Mouse (Mus musculus) forebrain, embryonic 10.5 days (tissue): ENCODE data around the gene Rerg. TPM values are rescaled to one million over a fixed set of nuclear protein-coding genes. Genes with fewer than 3 reads are reported as not detected.
"Not testable (repeated sequence)": the region's sequence is repeated elsewhere in the genome, so short reads cannot be mapped to it uniquely, and the experiment has no call there.

ENCODE experiments used
- DNase-seq: peaks from one replicate; pipeline ENCODE4 v3.0.0-alpha.2; 2017; ENCODE audit warnings: low spot score; ENCODE audit errors: extremely low spot score
- H3K27ac ChIP-seq: fragments of 300-500 bp; sonication (generic); 2 replicates; pipeline ENCODE4 v1.5.1; 2016; ENCODE audit warnings: mild to moderate bottlenecking
- H3K27me3 ChIP-seq: fragments of 300-500 bp; sonication (generic); 2 replicates; pipeline ENCODE4 v1.6.1; 2016; ENCODE audit warnings: mild to moderate bottlenecking; ENCODE audit not compliant: poor library complexity, severe bottlenecking
- H3K36me3 ChIP-seq: fragments of 300-500 bp; sonication (generic); replicated peaks from 2 replicates; pipeline ENCODE4 v1.6.1; 2016; ENCODE audit warnings: mild to moderate bottlenecking, moderate library complexity
- H3K4me1 ChIP-seq: fragments of 300-500 bp; sonication (generic); 2 replicates; pipeline ENCODE4 v1.6.1; 2016
- H3K4me3 ChIP-seq: fragments of 300-500 bp; sonication (generic); 2 replicates; pipeline ENCODE4 v1.5.1; 2016; ENCODE audit warnings: mild to moderate bottlenecking, moderate library complexity
- H3K9me3 ChIP-seq: fragments of 300-500 bp; sonication (generic); 2 replicates; pipeline ENCODE4 v1.6.1; 2016; ENCODE audit warnings: mild to moderate bottlenecking, moderate library complexity
- WGBS: fragments of 180-500 bp; shearing (Covaris S2); methylation state at CpG from one replicate; pipeline ENCODE4 v1.1.7; 2016; 5-methylcytosine and 5-hydroxymethylcytosine counted together
- polyA plus RNA-seq: library from polyadenylated mRNA; unstranded; fragments of >200 nt; fragmentation: Nextera tagmentation; extraction: Ambion mirVana; gene quantifications from 2 replicates; pipeline ENCODE4 v1.2.1, GENCODE M21; 2016

The Rerg gene
- polyA plus RNA-seq, 1 experiment from 2014 or later: 1.1 TPM

GRCm38 (mm10) chr6:137047036-137047435 lies 123.3 kb downstream of the Rerg start:
- Histone ChIP-seq H3K36me3 (no peaks in the 10 kb centered on the region), H3K4me3 (no peak overlapping the region), H3K9me3 (peaks cover 9% of the 10 kb centered on the region), H3K27ac (no peak overlapping the region), H3K4me1 (no peaks in the 10 kb centered on the region), H3K27me3 (no peaks in the 10 kb centered on the region)
- 90% methylated on average over 11 of the region's 11 CpGs for WGBS
- no peak for DNase-seq

- no peak overlapping the region for H3K4me3 ChIP-seq
- H3K27me3 ChIP-seq: no peaks in the 10 kb centered on the region
- no peaks in the 10 kb centered on the region for H3K36me3 ChIP-seq
- no peak for DNase-seq
- no peaks in the 10 kb centered on the region for H3K4me1 ChIP-seq
- 87% methylated on average over 9 of the region's 9 CpGs for WGBS
- H3K9me3 ChIP-seq: peaks cover 9% of the 10 kb centered on the region
- H3K27ac ChIP-seq: no peak overlapping the region
These were observed 125.2 kb downstream of the Rerg start for GRCm38 (mm10) chr6:137045011-137045504.

GRCm38 (mm10) chr6:137035611-137036395 lies 134.5 kb downstream of the Rerg start:
- not testable (repeated sequence) for H3K4me1 ChIP-seq, H3K27me3 ChIP-seq, DNase-seq, H3K36me3 ChIP-seq, H3K4me3 ChIP-seq, H3K27ac ChIP-seq, H3K9me3 ChIP-seq
- 93% methylated on average over 8 of the region's 8 CpGs for WGBS

- H3K4me1 ChIP-seq: no peaks in the 10 kb centered on the region
- WGBS: 85% methylated on average over 6 of the region's 6 CpGs
- no peak overlapping the region for H3K4me3 ChIP-seq
- H3K36me3 ChIP-seq: no peaks in the 10 kb centered on the region
- no peaks in the 10 kb centered on the region for H3K9me3 ChIP-seq
- H3K27me3 ChIP-seq: no peaks in the 10 kb centered on the region
- no peak for DNase-seq
- no peak overlapping the region for H3K27ac ChIP-seq
These were observed 139.6 kb downstream of the Rerg start for GRCm38 (mm10) chr6:137030611-137031097.

- Histone ChIP-seq H3K4me3 (no peak overlapping the region), H3K27me3 (no peaks in the 10 kb centered on the region), H3K4me1 (no peaks in the 10 kb centered on the region), H3K27ac (no peak overlapping the region), H3K9me3 (no peaks in the 10 kb centered on the region), H3K36me3 (no peaks in the 10 kb centered on the region)
- WGBS: 85% methylated on average over 7 of the region's 7 CpGs
- DNase-seq: no peak
These were observed 140.2 kb downstream of the Rerg start for GRCm38 (mm10) chr6:137029931-137030610.

GRCm38 (mm10) chr6:137025461-137025860 lies 144.8 kb downstream of the Rerg start:
- WGBS: 78% methylated on average over 5 of the region's 5 CpGs
- H3K27ac ChIP-seq: no peak overlapping the region
- DNase-seq: no peak
- no peaks in the 10 kb centered on the region for H3K27me3 ChIP-seq
- no peaks in the 10 kb centered on the region for H3K9me3 ChIP-seq
- no peak overlapping the region for H3K4me3 ChIP-seq
- H3K36me3 ChIP-seq: no peaks in the 10 kb centered on the region
- no peaks in the 10 kb centered on the region for H3K4me1 ChIP-seq

- WGBS: 88% methylated on average over 2 of the region's 2 CpGs
- H3K4me1 ChIP-seq: no peaks in the 10 kb centered on the region
- DNase-seq: no peak
- H3K36me3 ChIP-seq: no peaks in the 10 kb centered on the region
- H3K27ac ChIP-seq: no peak overlapping the region
- H3K4me3 ChIP-seq: no peak overlapping the region
- no peaks in the 10 kb centered on the region for H3K9me3 ChIP-seq
- H3K27me3 ChIP-seq: no peaks in the 10 kb centered on the region
These were observed 145.8 kb downstream of the Rerg start for GRCm38 (mm10) chr6:137024541-137024940.

- Histone ChIP-seq H3K36me3 (no peaks in the 10 kb centered on the region), H3K27ac (no peak overlapping the region), H3K4me3 (no peak overlapping the region), H3K27me3 (no peaks in the 10 kb centered on the region), H3K9me3 (no peaks in the 10 kb centered on the region), H3K4me1 (no peaks in the 10 kb centered on the region)
- no peak for DNase-seq
- 89% methylated on average over 7 of the region's 7 CpGs for WGBS
These were observed 152.9 kb downstream of the Rerg start for GRCm38 (mm10) chr6:137017216-137017973.

- H3K9me3 ChIP-seq: no peaks in the 10 kb centered on the region
- no peaks in the 10 kb centered on the region for H3K27me3 ChIP-seq
- no peaks in the 10 kb centered on the region for H3K36me3 ChIP-seq
- no peak overlapping the region for H3K27ac ChIP-seq
- no peak for DNase-seq
- H3K4me3 ChIP-seq: no peak overlapping the region
- no peaks in the 10 kb centered on the region for H3K4me1 ChIP-seq
- 85% methylated on average over 6 of the region's 6 CpGs for WGBS
These were observed 156.0 kb downstream of the Rerg start for GRCm38 (mm10) chr6:137014346-137014745.

GRCm38 (mm10) chr6:137011187-137011586 lies 159.1 kb downstream of the Rerg start:
- Histone ChIP-seq H3K4me1 (no peaks in the 10 kb centered on the region), H3K27ac (no peak overlapping the region), H3K4me3 (no peak overlapping the region), H3K27me3 (no peaks in the 10 kb centered on the region), H3K9me3 (no peaks in the 10 kb centered on the region), H3K36me3 (no peaks in the 10 kb centered on the region)
- no peak for DNase-seq
- 85% methylated on average over 5 of the region's 5 CpGs for WGBS
